Mouse (Mus musculus) left cerebral cortex, adult 11 months (tissue): Measurements from ENCODE around the gene Cacnb1.

Experiments
- DNase-seq: peaks from one replicate; pipeline ENCODE4 v3.0.0; 2022; ENCODE audit warnings: low spot score

Gene Cacnb1

DNA sequence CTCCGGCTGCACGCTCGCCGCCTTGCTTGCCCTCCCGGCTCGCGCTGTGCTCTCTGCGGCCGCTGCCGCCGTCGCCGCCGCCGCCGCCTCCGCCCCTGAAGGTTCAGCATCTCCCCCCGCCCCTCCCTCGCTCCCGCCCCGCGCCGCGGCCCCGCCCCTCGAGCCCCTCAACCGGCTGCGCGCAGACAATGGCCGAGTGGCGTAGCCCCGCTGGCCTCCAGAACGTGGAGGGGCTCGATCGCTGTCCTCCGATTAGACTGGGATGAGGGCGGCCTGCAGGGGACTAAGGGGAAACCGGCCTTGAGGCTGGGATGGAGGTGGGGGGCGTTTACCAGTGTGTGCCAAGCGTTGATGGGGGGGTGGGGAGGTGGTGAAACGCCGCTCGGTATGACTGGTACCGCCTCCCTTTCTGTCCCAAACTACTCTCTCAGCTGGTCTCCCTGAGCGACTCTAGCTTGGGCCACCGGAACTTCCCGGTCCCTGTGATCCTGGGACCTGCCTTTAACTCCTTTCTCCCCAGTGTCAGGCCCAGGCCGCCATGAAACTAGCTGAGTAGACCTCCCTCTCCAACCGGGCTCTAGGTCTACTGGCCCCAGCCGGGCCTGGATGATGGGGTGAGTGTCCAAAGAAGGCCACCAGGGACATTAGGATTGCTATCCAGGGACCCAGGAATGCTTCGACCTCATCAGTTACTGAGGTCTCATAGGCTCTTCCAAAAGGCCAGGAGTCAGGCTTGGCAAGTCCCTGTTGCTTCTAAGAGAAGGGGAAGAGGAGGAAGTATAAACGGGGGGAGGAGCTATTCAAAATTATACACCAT, at the start of gene Cacnb1:
Gene Cacnb1 (minus strand): TSS at position 480 of the 817 bp plus-strand sequence.
- DNase-seq, result no peak

- no peak for DNase-seq
These were observed 44.4 kb upstream of the Cacnb1 start for GRCm38 (mm10) chr11:98067255-98067654.

GRCm38 (mm10) chr11:98066201-98066600, 43.4 kb upstream of the Cacnb1 start:
- DNase-seq, result no peak

GRCm38 (mm10) chr11:98061904-98062562, 39.2 kb upstream of the Cacnb1 start:
- no peak for DNase-seq

DNA sequence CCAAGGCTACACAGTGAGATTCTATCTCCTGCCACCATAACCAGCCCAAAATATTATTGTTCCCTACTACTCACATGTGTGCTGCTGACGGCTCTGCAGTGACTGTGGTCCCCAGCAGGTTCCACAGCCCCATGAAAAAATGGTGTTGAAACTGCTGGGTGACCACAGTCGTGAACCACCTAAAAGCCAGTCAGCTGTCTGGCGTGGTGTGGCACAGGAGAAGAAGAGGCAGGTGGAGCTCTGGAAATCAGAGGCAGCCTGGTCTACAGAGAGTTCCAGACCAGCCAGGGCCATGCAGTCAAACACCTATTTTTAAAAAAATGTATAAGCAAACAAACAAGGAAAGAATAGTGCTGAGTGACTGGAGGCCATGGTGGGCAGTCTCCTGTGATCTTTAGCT, 38.6 kb upstream of the Cacnb1 start:
- no peak for DNase-seq

DNA sequence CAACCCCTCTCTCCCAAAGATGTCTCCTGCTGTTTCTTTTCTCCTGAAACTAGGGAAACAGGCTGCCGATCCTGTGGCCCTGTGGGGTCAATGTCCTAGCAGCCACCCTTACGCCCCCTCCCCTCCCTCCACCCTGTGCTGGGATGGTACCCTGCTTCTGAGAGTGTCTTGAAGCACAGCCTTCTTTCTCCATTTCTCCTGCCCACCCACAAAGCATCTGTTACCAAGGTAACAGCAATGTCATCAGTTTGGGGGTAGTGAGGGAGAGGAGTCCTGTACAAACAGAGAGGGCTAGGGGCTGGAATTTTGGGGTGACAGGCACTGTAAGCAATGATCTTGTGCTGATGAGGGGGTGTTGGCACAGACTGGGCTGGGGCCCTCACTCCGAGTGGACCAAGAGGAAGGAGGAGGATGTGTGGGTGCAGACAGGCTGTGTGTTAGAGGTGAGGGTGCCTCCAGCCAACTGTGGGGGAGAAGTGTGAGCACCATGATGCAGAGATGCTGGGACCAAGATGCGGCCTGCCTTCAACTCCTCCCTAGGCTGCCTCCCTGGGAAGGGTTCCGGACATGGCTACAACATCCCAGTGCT, 37.4 kb upstream of the Cacnb1 start:
- no peak for DNase-seq

- no peak for DNase-seq
These were observed 36.8 kb upstream of the Cacnb1 start for GRCm38 (mm10) chr11:98059662-98060061.

GRCm38 (mm10) chr11:98057998-98058397, 35.2 kb upstream of the Cacnb1 start:
- DNase-seq, result no peak

DNA sequence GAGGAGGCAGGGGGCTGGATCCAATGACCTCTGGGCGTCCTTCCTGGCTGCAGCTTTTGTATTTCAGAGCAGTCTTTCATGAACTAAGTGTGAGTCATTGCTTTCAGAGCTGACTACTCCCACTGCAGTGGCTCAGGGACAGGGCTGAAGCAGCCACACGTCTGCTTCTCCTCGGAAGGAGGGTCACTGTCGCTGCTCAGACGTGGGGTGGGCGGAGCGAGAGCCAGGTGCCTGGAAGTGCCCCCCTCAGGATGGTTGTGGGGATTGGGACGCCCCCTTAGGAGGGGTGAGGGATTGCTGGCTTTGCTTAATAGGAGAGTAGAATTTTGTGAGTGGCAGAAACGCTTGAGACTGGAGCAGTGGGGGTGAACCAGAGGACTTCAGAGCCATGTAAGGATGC, 34.6 kb upstream of the Cacnb1 start:
- DNase-seq, result no peak

- no peak for DNase-seq
These were observed 30.4 kb upstream of the Cacnb1 start, which contains the start of gene Stac2 for GRCm38 (mm10) chr11:98052989-98053834. Stac2 (minus strand) TSS chr11:98053462.

- DNase-seq, result no peak
These were observed 29.5 kb upstream of the Cacnb1 start for GRCm38 (mm10) chr11:98052129-98052988.

DNA sequence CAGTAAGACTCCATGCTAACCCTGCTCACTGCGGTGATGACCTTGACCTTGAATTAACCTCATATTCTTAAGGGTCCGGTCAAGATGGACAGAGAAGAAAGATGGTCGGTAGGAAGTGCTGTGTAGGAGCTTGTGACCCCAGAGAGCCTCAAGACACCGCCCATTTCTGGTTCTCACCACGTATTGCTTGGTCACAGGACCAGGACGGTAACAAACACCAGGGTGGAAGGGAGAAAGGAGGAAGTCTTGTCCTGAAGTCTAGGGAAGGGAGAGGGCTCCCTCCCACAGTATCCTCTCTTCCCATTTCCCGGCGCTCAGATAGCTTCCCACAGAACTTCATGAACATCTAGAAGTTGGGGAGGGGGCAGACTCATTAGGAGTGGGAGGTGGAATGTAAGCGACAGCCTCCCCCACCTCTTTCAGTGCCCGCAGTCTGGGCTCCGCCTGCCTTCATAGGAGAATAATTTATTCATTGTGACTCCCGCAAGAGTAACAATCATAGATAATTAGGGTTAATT, 28.8 kb upstream of the Cacnb1 start:
- DNase-seq, result no peak

- DNase-seq, result no peak
These were observed 28.1 kb upstream of the Cacnb1 start for GRCm38 (mm10) chr11:98050940-98051339.

DNA sequence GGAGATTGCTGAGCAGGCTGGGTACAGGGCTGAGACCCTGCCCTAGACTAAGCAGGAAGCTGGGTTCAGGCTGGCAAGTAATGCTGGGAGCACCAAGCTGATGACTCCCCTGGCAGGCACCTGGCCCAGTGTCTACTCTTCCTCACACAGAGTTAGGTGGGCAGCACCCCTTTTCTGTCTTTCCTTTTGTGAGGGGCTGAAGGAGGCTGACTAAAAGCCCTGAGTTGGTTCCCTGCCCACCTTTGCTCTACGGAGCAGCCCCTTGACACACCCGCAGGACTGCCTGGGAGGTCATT, 27.6 kb upstream of the Cacnb1 start:
- DNase-seq, result no peak

DNA sequence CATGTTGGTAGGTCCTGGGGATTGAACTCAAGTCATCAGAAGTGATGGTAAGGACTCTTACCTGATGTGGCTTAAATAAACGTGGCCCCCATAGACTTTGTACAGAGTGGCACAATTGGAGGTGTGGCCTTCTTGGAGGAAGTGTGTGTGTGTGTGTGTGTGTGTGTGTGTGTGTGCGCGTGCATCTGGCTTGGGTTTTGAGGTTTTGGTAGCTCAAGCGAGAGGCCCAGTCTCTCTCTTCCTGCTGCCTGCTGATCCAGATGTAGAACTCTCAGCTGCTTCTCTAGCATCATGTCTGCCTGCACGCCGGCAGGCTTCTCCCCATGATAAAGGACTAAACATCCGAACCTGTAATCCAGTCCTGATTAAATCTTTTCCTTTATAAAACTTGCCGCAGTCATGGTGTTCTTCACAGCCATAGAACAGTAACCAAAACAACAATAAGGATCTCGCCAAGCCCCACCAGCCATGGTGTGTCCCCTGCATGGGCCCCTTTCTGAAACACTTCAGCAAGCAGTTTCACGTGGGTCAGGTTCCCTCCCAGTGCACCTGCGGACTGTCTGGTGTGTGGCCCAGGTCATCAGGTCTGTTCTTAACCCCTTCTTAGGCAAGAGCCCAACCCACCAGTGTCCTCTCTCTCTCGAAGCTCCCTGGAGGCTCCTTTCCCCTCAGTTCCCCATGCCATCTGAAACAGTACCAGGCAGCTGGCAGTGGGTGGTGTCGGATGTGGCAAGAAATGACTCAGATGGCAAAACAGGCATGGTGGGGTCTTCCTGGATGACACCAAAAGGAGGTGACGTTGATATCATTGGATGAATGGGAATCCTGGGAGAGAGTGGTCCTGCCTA, 27.1 kb upstream of the Cacnb1 start:
- DNase-seq, result no peak

- no peak for DNase-seq
These were observed 24.9 kb upstream of the Cacnb1 start for GRCm38 (mm10) chr11:98047745-98048144.

DNA sequence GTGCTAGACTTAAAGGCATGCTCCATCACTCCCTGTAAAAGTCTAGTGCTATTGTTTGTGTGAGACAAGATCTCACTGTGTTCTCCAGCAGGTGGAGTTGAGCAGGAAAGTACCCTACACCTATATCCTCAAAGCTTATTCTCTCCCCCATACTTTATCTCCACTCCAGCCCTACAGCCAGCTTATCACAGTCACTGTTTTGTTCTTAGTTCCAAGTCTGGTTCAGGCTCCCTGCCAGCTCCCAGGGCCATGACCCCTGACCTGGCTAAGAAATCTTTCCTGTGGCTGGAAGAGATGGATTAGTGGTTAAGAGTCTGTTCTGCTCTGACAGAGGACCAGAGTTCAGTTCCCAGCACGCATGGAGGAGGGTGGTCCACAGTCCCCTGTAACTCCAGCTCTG, 23.6 kb upstream of the Cacnb1 start:
- DNase-seq, result no peak

DNA sequence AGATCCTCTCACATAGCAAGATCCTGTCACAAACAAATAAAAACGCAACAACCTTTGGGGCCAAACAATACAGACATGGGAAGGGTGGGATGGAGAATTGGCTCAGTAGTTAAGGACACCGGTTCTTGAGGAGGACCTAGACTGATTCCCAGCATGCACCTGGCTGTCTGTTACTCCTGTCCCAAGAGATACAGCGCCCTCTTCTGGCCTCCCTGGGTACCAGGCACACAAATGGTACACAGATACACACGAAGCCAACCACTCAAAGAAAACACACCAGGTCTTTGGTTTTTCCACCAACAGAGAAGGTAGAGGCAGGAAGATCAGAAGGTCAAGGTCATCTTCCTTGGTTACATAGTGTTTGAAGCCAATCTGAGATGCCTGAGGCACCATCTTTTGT, 22.8 kb upstream of the Cacnb1 start:
- DNase-seq, result no peak

- DNase-seq, result no peak
These were observed 21.2 kb upstream of the Cacnb1 start for GRCm38 (mm10) chr11:98044074-98044473.

GRCm38 (mm10) chr11:98042741-98043140, 19.9 kb upstream of the Cacnb1 start:
- DNase-seq, result no peak
